Mouse (Mus musculus) spleen, postnatal 36 days (tissue): ENCODE measurements around the gene Gnmt.
A peak's percentile ranks its signal among the peaks of the same experiment; 100 is the strongest.
"Not testable (repeated sequence)": the region's sequence is repeated elsewhere in the genome, so short reads cannot be mapped to it uniquely, and the experiment has no call there.

Experiments used
- DNase-seq, 2 experiments: peaks; one replicate each; pipeline ENCODE4 v3.0.0; 2022; ENCODE audit warnings: low spot score in 2 of 2, mixed read lengths in 1 of 2

Gene Gnmt

DNA sequence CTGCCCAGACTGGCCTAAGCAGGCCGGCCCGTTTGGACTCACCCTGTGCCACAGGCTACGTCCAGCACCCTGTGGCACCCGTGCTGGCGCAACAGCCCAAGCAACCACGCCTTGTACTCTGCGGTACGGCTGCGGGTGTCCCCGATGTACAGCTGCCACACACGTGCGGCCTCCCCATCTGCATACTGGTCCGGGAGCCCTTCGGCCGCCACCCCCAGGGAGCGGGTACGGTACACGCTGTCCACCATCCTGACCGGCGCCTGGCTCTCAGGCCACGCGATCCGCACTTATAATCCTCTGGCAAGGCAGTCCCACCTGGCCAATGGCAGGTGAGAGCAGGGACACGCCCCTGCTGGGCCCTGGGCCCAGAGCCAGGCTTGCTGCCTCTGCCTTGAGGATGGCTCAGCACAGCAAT, at the start of gene Gnmt:
Gene Gnmt, minus strand, starts transcription at position 265 of the 415 bp plus-strand sequence.
- no peak for DNase-seq

DNA sequence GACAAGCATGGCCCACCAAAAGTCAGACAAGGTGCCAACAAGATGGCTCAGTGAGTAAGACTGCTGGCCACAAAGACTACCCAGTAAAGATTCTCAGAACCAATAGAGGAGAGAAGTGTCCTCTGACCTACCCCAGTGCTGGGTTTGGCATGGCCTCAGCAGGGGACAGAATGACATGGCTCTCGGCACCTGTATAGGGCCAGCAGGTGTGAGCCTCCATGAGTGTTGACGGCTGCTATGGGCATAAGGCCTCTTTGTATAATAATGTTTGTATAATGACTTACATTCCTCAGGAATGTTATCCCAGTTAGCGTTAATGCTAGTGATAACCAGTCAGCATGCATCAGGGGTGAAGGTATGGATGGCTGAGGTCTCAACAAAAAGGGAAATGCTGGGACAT, 47.1 kb upstream of the Gnmt start:
- no peak for DNase-seq

DNA sequence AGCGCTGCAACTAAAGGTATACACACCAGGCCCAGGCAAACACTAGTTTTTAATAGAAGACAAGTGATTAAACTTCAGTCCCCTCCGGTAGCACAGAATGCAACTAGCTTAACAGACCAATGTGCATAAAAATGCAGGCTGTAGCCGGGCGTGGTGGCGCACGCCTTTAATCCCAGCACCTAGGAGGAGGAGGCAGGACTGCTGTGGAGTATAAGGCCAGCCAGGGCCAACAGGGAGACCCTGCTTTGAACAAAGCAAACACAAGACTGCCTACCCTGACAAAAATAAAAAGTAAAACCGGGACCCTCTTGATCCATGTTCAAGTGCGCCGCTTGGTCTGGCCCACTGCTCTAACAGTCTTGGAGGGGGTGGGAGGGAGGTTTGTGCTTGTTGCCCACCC, 46.1 kb upstream of the Gnmt start:
- no peak for DNase-seq

DNA sequence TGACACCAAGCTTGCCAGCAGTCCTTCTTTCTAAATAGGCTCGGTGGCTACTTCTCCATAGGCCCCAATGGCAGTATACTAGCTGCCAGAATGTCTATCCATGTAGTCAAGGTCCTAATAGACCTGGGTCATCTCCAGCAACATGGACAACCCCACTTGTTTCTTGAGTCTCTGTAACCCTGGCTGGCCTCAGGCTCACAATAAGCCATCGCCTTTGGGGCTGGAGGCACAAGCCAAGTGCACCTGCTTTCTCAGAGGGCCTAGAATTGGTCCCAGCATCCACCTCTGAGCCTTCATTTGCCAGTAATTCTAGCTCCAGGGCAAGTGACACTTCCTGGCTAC, 45.1 kb upstream of the Gnmt start:
- no peak for DNase-seq

DNA sequence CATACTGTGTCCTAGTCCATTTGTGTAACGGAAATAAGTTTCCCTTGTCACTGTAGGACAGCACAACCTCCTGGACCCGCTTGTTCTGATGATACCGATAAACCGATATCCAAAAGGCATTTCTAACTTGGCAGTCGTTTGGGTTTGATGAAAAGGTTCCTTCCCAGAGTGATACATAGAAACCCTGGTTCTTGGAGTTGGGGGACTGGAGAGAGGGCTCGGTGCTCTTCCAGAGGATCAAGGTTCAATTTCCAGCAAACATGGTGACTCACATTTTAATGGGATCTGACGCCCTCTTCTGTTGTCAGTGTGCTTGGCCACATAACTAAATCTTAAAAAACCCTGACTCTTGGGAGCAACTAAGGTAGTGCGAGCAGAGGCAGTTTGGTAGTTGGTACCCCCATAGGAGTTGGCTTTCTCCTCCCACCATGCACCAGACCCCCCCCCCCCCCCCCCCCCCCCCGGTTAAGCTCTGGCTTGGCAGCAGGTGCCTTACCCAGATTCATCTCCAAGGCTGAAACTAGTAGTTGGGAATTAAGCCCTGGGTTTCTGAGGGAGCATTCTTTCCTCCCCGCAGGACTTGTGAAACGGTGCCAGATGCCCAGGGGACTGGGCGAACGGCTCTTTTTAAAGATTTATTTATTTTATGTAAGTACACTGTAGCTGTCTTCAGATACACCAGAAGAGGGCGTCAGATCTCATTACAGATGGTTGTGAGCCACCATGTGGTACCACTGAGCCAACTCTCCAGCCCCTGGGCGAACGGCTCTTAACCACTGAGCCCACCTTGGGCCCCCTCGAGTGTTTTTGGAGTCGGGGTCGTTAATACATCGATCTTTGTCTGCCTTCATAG, 44.5 kb upstream of the Gnmt start:
- DNase-seq = no peak

DNA sequence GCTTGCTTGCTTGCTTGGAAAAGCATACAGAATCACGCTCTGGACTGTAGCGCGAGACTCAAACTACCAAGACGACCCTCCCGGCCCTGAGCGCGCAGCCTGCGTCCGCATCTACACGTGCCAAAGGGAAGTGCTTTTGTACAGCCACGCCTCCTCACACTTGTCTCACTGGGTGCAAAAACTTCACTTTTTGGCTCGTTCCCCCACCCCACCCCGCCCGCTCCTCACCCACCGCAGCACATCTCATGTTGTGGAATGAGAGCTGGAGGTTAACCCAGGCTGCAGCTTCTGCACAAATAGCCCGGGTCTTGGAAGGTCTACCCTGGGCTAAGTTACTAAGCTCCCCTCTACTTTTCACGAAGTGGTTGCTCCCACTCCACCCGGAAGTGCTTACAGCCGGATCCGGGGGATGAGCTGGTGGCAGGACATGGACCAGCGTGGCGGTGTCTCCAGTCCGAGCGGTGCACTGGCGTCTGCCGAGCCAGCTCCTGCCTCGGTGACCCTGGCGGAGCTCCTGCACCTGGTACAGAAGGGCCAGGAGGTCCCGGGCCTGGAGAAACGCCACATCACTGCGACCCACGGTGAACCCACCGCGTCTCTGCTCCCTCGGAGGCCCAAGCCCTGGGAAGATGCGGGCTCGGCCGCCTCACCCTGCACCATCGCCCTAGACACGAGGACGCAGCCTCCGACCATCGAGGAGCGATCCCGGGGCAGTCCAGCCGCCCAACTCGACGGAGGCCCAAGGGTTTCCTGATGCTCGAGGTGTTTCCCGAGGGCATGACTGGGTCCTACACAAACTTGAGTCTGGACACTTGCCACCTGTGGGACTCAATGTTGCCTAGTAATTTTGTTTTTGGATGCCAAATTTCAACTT, 43.7 kb upstream of the Gnmt start, which contains the start of gene 2310039H08Rik:
Gene 2310039H08Rik, plus strand, starts transcription at position 232 of the 874 bp plus-strand sequence.
- DNase-seq = peak; percentile 80 to 83

DNA sequence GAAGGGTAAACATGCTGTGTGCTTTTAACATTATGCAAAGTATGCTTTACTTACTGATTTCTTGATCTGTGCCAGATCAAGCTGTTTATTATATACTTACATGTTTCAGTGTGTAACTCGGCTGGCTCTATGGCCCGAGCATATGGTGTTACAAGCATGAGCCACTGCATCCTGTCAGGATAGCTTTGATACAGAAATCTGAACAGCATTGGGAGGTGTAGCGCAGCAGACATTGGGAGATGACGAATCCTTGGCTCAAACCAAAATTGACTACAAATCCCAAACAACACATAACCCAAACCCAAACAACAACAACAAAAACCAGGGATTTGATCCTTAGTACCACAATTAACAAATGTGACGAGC, 43.1 kb upstream of the Gnmt start:
- DNase-seq = no peak

DNA sequence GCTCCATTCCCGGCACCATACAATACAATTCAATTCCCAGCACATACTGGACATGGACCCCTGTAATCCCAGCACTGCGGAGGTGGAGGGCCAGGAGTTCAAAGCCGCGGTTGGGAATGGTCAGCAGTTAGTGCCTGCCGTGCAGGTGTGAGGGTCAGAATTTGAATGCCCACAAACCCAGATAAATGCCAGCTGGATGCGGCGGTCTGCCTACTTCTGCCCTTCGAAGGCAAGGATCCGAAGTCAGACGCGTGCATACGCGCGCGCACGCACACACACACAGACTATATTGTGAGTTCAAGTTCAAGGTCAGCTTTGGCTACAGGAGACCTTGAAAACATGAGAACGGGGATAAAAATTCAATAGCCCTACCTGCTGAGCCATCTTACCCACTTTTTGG, 42.6 kb upstream of the Gnmt start:
- DNase-seq = no peak

DNA sequence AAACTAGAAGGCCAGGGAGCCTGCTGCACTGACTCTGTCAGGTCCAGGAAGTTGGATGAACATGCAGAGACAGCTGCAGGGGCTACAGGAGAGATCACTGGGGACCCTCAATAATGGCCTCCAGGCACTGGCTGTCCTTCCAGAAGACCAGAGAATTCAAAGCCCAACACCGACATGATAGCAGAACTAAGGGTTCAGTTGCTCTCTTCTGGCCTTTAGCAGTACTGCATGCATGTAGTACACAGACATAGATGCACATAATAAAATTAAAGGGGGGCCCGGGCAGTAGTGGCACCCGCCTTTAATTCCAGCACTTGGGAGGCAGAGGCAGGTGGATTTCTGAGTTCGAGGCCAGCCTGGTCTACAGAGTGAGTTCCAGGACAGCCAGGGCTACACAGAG, 42.1 kb upstream of the Gnmt start:
- no peak for DNase-seq

DNA sequence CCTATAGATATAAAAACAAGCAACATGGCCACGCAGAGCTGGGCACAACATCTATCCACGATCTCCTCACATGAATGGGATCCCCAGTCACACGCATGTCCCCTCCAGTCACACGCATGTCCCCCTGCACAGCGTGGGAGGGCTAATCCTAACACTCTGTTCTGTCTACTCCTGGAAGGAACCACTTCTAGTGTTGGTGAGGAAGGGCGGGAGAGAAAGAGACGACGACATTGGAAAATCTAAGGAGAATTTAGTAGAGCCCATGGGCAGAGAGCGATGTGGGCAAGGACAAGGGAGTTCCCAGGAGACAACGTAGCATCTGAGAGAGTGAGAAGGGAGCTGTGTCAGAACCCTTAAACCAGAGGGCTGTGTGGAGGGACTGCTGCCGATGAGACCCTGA, 41.6 kb upstream of the Gnmt start:
- no peak for DNase-seq

DNA sequence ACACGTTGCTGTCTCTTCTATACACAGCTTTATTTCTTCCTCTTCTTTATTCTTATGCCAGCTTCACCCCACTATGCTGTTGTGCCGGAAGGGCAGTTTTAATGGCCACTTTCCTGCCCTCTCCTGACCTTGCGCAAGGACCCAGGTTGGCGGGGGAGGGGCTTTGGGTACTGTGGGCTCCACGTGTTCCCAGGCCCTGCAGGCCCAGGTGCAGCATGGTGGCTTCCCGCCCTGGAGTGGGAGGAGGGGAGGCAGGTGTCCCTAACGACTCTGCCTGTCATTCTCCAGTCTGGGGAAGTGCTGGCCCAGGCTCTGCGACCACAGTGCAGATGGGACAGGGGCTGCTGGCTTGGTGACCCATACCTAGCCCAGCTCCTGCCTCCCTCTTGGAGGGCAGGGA, 38.9 kb upstream of the Gnmt start:
- no peak for DNase-seq

DNA sequence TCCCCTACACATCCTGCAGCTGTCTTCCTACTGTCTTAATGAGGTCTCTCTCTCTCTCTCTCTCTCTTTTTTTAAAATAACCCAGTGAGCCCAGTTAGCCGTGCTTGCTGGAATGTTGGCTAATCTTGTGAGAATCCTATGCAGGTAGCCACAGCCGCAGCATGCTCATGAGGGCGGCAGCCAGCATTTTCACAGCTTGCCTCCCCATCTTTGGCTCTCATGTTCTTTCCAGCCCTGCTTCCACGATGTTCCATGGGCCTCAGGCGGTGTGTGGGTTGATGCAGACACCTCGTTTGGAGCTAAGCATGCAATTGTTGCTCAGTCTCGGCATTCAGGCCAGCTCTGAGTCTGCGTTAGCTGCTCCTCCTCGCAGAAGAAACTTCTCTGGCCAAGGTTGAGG, 35.9 kb upstream of the Gnmt start:
- not testable (repeated sequence) for DNase-seq

DNA sequence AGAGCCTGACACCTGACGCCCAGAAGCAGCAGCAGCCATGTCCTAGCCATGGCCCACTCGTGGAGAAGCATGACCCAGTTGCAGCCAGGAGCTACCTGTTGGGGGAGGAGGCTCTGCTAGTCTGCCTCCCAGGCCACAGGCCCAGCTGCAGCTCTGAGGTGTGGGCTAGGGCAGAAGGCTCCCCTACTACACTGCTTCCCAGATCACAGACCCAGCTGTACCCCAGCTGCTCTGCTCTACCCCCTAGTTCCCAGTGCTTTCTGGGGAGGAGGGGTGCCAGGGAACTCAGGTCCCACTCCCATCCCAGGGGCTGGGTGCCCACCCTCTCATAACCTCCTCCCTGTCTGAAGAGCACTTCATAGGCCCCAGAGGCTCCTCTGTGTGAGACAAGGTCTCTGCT, 34.6 kb upstream of the Gnmt start, which contains the start of gene Ptcra:
Gene Ptcra, minus strand, starts transcription at position 169 of the 400 bp plus-strand sequence.
- no peak for DNase-seq

DNA sequence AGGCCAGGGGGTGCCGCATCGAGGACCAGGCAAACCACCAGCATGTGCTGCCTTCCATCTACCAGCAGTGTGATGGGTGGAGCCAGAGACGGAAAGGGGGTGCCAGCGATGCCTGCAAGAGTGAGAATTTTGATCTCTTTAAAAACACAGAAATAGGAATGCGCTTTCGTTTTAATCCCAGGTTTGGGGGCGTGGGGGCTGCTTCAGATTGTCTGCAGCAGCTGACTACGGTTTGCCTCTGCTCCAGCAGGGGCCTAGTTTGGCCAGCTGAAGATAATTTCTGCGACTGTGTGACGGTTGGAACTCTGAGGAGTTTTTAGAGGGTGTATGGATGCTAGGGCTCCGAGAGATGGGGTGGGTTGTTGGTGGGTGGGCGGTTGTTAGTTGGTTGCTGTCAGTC, 29.8 kb upstream of the Gnmt start:
- DNase-seq = no peak

DNA sequence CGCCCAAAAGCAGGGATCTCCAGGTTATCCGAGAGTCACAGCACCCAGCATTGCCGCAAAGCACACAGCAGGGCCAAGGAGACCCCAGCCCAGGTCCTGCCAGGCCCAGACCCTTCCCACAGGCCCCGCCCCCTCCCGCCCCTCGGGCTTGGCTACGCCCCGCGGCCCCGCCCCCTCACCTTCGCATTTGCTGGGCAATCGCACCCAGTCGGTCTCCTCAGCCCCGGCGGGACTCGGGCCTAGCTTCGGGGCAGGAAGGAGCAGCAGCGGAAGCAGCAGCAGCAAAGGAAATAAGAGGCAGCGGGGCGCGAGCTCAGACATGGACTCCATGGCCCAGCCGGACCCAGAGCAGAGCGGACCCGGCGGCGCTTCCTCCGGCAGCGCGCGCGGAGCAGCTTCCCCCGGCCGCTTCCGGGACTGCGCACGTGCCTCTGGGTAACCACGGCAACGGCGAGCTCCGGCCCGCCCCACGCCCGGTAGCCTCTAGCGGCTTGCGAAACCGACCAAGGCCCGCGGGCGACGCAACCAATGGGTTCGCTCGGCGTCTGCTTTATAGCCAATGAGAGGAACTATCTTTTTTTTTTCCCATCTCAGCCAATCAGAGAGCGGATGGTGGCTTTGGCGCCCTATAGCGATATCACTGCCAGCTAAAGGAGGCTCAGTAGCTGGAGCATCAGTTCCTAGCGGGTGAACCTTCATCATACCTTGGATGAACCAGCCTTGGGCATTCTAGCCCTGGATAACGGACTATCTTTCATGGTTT, 23.0 kb upstream of the Gnmt start, which contains the start of gene Cnpy3:
Gene Cnpy3, minus strand, starts transcription at position 421 of the 763 bp plus-strand sequence.
- DNase-seq = peak; percentile 98

DNA sequence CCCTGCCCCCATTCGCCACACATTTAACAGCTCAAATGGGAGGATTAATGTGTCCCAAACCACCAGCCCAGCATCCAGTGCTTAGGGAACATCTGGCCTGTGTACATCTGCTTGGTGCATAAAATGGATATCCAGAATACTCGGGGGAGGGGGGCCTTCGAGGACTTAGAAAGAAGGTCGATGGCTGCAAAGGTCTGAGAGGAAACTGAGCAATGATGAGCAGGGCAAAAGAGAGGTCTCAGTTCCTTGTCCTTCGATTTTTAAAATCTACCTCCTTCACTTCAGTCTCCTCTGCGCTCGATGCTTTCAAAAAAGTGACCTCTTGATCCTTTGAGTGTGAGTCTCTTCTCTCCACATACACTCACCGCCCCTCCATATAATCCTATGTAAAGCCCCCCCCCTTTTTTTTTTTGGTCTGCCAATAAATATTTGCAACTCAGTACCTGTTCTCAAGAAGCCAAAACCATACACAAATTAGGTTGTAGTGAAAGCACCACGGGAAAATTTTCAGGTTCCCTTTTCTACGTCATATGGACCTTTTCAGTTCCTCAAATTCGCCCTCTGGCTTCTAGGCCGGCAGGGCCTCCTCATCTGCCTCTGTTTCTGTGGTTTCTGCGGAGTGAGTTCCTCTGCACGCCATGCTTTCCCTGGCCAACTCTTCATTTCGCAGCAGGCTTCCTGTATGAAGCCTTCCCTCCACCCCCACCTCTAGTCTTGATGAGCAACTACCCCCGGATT, 22.3 kb upstream of the Gnmt start:
- peak; percentile 90 for DNase-seq

DNA sequence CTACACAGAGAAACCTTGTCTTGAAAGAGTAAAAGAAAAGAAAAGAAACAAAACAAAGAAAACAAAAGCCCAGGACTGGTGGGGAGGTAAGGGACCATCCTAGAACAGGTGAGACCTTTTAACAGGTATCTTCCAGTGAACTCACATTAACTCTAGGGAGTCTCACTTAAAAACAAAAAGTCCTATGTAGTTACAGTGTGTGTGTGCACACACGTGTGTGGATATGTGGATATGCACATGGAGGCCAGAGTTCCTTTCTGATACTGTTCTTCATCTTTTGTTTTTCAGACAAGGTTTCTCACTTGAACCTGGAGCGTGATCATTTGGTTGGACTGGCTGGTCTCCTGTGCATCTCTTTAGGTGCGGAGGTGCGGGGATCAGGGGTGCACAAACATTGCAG, 21.6 kb upstream of the Gnmt start:
- DNase-seq = no peak

DNA sequence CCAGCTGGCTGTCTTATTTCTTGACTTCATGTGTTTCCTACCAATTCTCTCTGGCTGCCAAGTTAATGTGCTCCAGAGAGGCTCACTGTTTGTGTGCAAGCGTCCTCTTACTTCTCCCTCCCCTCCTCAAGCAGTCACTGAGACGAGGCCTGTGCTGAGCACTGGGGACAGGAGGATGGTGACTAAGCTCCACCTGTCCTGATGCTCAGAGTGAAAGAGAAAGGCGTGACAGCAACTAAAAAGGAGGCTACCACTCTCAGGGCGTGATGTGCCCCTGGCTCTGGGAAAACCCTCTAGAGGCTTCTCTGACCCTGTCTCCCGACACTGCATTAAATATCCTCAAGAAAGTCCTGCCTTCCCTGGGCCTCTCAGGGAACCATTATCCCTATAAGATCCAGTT, 20.3 kb upstream of the Gnmt start:
- no peak for DNase-seq

DNA sequence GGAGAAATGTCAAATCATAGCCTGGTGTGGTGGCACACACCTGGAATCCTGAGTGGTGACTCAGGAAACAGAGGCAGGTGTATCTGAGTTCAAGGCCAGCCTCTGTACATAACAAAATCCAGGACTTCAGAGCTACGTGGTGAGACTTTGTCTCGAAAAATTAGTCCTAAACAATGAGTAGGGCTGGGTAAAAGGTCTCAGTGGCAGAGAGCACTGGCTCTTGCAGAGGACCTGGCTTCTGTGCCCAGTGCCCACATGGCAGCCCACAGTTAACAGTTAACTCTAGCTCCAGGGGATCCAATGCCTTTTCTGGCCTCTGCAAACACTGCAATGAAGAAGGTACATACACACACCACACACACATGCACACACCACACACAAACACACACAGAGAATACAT, 18.8 kb upstream of the Gnmt start:
- DNase-seq = no peak

DNA sequence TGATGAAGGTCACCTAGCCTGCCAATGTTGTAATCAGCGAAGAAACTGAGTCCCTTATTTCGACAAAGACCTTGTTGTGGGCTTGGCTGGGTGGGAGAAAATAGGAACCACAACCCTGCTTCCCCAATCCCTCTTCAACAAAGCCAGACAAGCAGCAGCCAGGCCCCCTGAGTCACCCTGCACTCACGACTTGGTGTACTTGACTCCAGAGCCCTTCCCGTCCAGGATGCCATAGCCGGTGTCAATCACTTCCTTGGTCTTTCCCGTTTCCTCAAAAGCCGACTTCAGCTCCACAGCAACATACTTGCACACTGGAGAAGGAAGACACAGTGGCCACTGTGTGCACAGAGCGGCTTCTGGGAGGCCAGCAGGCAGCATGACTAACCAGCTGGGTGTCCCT, 18.3 kb upstream of the Gnmt start:
- no peak for DNase-seq

DNA sequence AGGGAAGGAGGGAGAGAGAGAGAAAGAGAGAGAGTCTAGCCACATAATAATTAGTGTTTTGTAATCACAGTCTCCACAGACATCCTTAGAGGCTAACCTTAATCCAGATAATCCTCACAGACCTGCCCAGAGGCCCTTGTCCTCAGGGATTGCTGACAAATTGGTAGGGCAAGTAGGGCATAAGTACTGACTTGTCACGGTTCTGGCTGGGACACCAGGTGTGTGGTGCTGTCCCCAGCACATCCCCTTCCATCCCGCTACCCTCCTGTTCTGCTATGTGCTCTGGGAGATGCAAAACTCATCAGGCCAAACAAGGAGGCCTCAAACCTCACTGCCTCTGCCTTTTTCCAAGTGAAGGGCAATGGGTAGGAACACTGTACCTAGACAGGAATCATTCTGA, 16.5 kb upstream of the Gnmt start:
- DNase-seq = no peak
